In the genomic region with DNA sequence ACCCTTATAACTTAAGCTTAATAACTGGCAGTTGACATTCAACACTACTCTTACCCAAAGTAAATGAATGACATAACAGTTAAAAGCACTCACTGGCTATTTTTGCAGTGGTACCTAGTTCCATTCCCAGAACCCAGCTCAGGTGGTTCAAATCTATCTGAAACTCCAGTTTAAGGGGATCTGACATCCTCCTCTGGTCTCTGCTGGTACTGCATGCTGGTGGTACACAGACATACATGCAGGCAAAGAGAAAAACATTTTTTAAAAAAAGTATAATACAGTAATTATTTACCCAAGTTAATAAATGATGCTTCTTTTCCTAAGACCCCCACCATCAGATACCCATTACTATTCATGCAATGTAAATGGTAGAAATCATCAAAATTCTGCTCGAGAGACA, we compare ENCODE assay signal across 27 mouse cellular contexts.
DNase-seq lines count a peak whose midpoint lies in the region; ATAC-seq and TF ChIP-seq lines count a peak whose summit lies in the region.
"Had no signal": no experiment of that assay in that cellular context is flagged by ENCODE, and none has a peak within 500 bp of the region (broad histone marks: within the 10 kb centered on the region; RNA-seq: fewer than 3 reads in every experiment).

No protein-coding gene starts in this region.

- 70% methylated on average over 1 of the region's 1 CpGs for WGBS in heart, embryonic 10.5 days
- WGBS in midbrain, postnatal 0 days = 55% methylated on average over 1 of the region's 1 CpGs
- WGBS in midbrain, embryonic 13.5 days = 75% methylated on average over 1 of the region's 1 CpGs

- no peaks in the 10 kb centered on the region for H3K36me3 ChIP-seq in heart, embryonic 10.5 days
- no peaks in the 10 kb centered on the region for H3K36me3 ChIP-seq in midbrain, postnatal 0 days (ENCODE audit: insufficient read depth, low read length)
- no peaks in the 10 kb centered on the region for H3K36me3 ChIP-seq in midbrain, embryonic 13.5 days
- H3K36me3 ChIP-seq: forebrain, embryonic 12.5 days; hindbrain, embryonic 10.5 days; hindbrain, embryonic 15.5 days; liver, embryonic 15.5 days; midbrain, embryonic 15.5 days; stomach, embryonic 15.5 days had no signal

- H3K27ac ChIP-seq in heart, embryonic 10.5 days = no peak overlapping the region
- no peak overlapping the region for H3K27ac ChIP-seq in layer of hippocampus, adult 2 months
- H3K27ac ChIP-seq in midbrain, postnatal 0 days (ENCODE audit: low read depth, low read length) = no peak overlapping the region
- no peak overlapping the region for H3K27ac ChIP-seq in midbrain, embryonic 13.5 days
- H3K27ac ChIP-seq: forebrain, embryonic 12.5 days; hindbrain, embryonic 10.5 days; hindbrain, embryonic 15.5 days; liver, embryonic 15.5 days; midbrain, embryonic 15.5 days; stomach, embryonic 15.5 days had no signal

- H3K9ac ChIP-seq in midbrain, postnatal 0 days (replicated peaks; ENCODE audit: low read length, poor library complexity, severe bottlenecking) = no peak overlapping the region
- H3K9ac ChIP-seq in midbrain, embryonic 13.5 days (replicated peaks) = no peak overlapping the region
- H3K9ac ChIP-seq: forebrain, embryonic 12.5 days; hindbrain, embryonic 15.5 days; liver, embryonic 15.5 days; midbrain, embryonic 15.5 days; stomach, embryonic 15.5 days had no signal

- H3K9me3 ChIP-seq in heart, embryonic 10.5 days = no peaks in the 10 kb centered on the region
- H3K9me3 ChIP-seq in midbrain, postnatal 0 days (ENCODE audit: low read length) = no peaks in the 10 kb centered on the region
- no peaks in the 10 kb centered on the region for H3K9me3 ChIP-seq in midbrain, embryonic 13.5 days
- H3K9me3 ChIP-seq: forebrain, embryonic 12.5 days; hindbrain, embryonic 10.5 days; hindbrain, embryonic 15.5 days; liver, embryonic 15.5 days; midbrain, embryonic 15.5 days; stomach, embryonic 15.5 days had no signal

- no peaks in the 10 kb centered on the region for H3K27me3 ChIP-seq in heart, embryonic 10.5 days (ENCODE audit: insufficient read depth, poor library complexity, severe bottlenecking)
- H3K27me3 ChIP-seq in midbrain, postnatal 0 days (ENCODE audit: insufficient read depth, low read length) = no peaks in the 10 kb centered on the region
- no peaks in the 10 kb centered on the region for H3K27me3 ChIP-seq in midbrain, embryonic 13.5 days
- H3K27me3 ChIP-seq: forebrain, embryonic 12.5 days; hindbrain, embryonic 15.5 days; liver, embryonic 15.5 days; midbrain, embryonic 15.5 days; stomach, embryonic 15.5 days had no signal

- H3K4me3 ChIP-seq in heart, embryonic 10.5 days = no peak overlapping the region
- H3K4me3 ChIP-seq in layer of hippocampus, adult 2 months = no peak overlapping the region
- no peak overlapping the region for H3K4me3 ChIP-seq in midbrain, postnatal 0 days (ENCODE audit: low read depth, low read length)
- H3K4me3 ChIP-seq in midbrain, embryonic 13.5 days (replicated peaks) = no peak overlapping the region
- H3K4me3 ChIP-seq: erythroblast, embryonic 14.5 days; forebrain, embryonic 12.5 days; hindbrain, embryonic 10.5 days; hindbrain, embryonic 15.5 days; liver, embryonic 15.5 days; midbrain, embryonic 15.5 days; stomach, embryonic 15.5 days had no signal

- no peak overlapping the region for H3K4me2 ChIP-seq in midbrain, postnatal 0 days (ENCODE audit: low read depth, low read length, poor library complexity, severe bottlenecking)
- H3K4me2 ChIP-seq in midbrain, embryonic 13.5 days (replicated peaks) = no peak overlapping the region
- H3K4me2 ChIP-seq: forebrain, embryonic 12.5 days; hindbrain, embryonic 15.5 days; liver, embryonic 15.5 days; midbrain, embryonic 15.5 days; stomach, embryonic 15.5 days had no signal

- DNase-seq in heart, adult 11 months = peak; percentile 6
- no peak for DNase-seq in heart, embryonic 10.5 days (ENCODE audit: low spot score)
- no peak for DNase-seq in layer of hippocampus, adult 2 months (ENCODE audit: low spot score in 2 of 2)
- DNase-seq in layer of hippocampus, adult 8-10 months (ENCODE audit: low spot score in 2 of 2) = no peak
- no peak for DNase-seq in midbrain, postnatal 0 days (ENCODE audit: low spot score)
- DNase-seq: adrenal gland, postnatal 25 days; cerebellum, adult 18-20 months; cerebellum, postnatal 14 days; gastrocnemius, postnatal 25 days; heart, adult 18-20 months; heart, postnatal 14 days; kidney, adult 11 months; kidney, postnatal 36 days; layer of hippocampus, postnatal 36 days; liver; right cerebral cortex, postnatal 25 days; thymus, adult 18-20 months; thymus, postnatal 36 days had no signal

- no peaks in the 10 kb centered on the region for H3K4me1 ChIP-seq in heart, embryonic 10.5 days
- H3K4me1 ChIP-seq in midbrain, postnatal 0 days (ENCODE audit: insufficient read depth, low read length) = no peaks in the 10 kb centered on the region
- H3K4me1 ChIP-seq in midbrain, embryonic 13.5 days (replicated peaks) = peaks cover 9% of the 10 kb centered on the region
- H3K4me1 ChIP-seq: stomach, embryonic 15.5 days had no signal

- no peak for ATAC-seq in midbrain, postnatal 0 days (ENCODE audit: low FRiP score)
- no peak for ATAC-seq in midbrain, embryonic 13.5 days
- ATAC-seq in inflammation-experienced regulatory T-cells, adult 6 months = no peak
- ATAC-seq: midbrain, embryonic 15.5 days had no signal

- peak; percentile 67 for TF ChIP-seq CTCF in layer of hippocampus, adult 2 months (conservative IDR thresholded peaks at IDR 0.05)
- peak; percentile 42 for TF ChIP-seq CTCF in midbrain, postnatal 0 days (IDR thresholded peaks at IDR 0.05)
